Mouse (Mus musculus): ENCODE results near the gene Scamp2.

GRCm38 (mm10) chr9:57627191-57627590 is 66.4 kb downstream of the Scamp2 start:
- TF ChIP-seq CTCF (IDR thresholded peaks at IDR 0.05) (no peak), EP300 (IDR thresholded peaks at IDR 0.05) (no peak)

Data from lung, postnatal 0 days (tissue).